Mouse (Mus musculus) liver, adult 2 months (tissue): ENCODE measurements around the gene Otop2. TPM values are rescaled to one million over a fixed set of nuclear protein-coding genes. Genes with fewer than 3 reads are reported as not detected.

Experiments
- DNase-seq: peaks from one replicate; pipeline ENCODE4 v3.0.0-alpha.2; 2011; ENCODE audit warnings: low read depth, low spot score; ENCODE audit errors: extremely low read depth
- H3K27ac ChIP-seq: fragments of 200-500 bp; replicated peaks from 2 replicates; pipeline ENCODE4 v1.5.1; 2012; ENCODE audit warnings: low read depth, mild to moderate bottlenecking, control low read depth, inconsistent platforms, low read length; ENCODE audit not compliant: insufficient read depth
- H3K27me3 ChIP-seq: fragments of 200-500 bp; 2 replicates; pipeline ENCODE4 v1.6.1; 2012; ENCODE audit warnings: mild to moderate bottlenecking, moderate library complexity, low read length, inconsistent platforms; ENCODE audit not compliant: control insufficient read depth, insufficient read depth
- H3K36me3 ChIP-seq: fragments of 200-500 bp; 2 replicates; pipeline ENCODE4 v1.6.1; 2012; ENCODE audit warnings: low read length, inconsistent platforms; ENCODE audit not compliant: control insufficient read depth, insufficient read depth
- H3K4me1 ChIP-seq: fragments of 200-500 bp; 2 replicates; pipeline ENCODE4 v1.6.1; 2011; ENCODE audit warnings: low read length; ENCODE audit not compliant: control insufficient read depth, insufficient read depth
- H3K4me3 ChIP-seq: fragments of 200-500 bp; 2 replicates; pipeline ENCODE4 v1.5.1; 2011; ENCODE audit warnings: low read depth, mild to moderate bottlenecking, control low read depth, low read length, moderate library complexity; ENCODE audit not compliant: insufficient read depth
- H3K79me2 ChIP-seq: fragments of 200-500 bp; 2 replicates; pipeline ENCODE4 v1.6.1; 2012; ENCODE audit warnings: inconsistent platforms, mild to moderate bottlenecking, low read length, moderate library complexity; ENCODE audit not compliant: control insufficient read depth, insufficient read depth
- H3K9ac ChIP-seq: fragments of 200-500 bp; 2 replicates; pipeline ENCODE4 v1.6.1; 2012; ENCODE audit warnings: low read depth, mild to moderate bottlenecking, control low read depth, inconsistent platforms, low read length
- CTCF ChIP-seq: fragments of 200-500 bp; IDR thresholded peaks from 2 replicates; pipeline ENCODE4 v1.5.1; 2011; ENCODE audit warnings: low read depth, low read length, control low read depth
- POLR2A ChIP-seq: fragments of 200-500 bp; IDR thresholded peaks from 2 replicates; pipeline ENCODE4 v1.6.1; 2011; ENCODE audit warnings: low read length, control low read depth; ENCODE audit not compliant: insufficient read depth; ENCODE audit errors: extremely low read depth
- whole genome bisulfite sequencing: fragments of 180-500 bp; shearing (Covaris S2); methylation state at CpG from one replicate; pipeline ENCODE4 v1.1.7; 2018; 5-methylcytosine and 5-hydroxymethylcytosine counted together
- polyA plus RNA-seq: library from polyadenylated mRNA; depleted of rRNA; stranded (reverse); fragments of >200 nt; gene quantifications from 2 replicates; pipeline ENCODE4 v1.2.3, GENCODE M21; 2012
- total RNA-seq: library from RNA; depleted of rRNA; stranded (reverse); fragments of >200 nt; gene quantifications from 2 replicates; pipeline ENCODE4 v1.2.3, GENCODE M21; 2014

The Otop2 gene
- total and polyA plus RNA-seq, 2 experiments, result not detected

- DNase-seq, result no peak
- H3K9ac ChIP-seq, result no peak overlapping the region
- WGBS, result 57% methylated on average over 3 of the region's 3 CpGs
- peaks cover 6% of the 10 kb centered on the region; the same call in 1 of the 2 replicates for H3K27me3 ChIP-seq
- no peak overlapping the region for H3K27ac ChIP-seq
- H3K36me3 ChIP-seq, result no peaks in the 10 kb centered on the region
- no peaks in the 10 kb centered on the region for H3K79me2 ChIP-seq
- TF ChIP-seq POLR2A (no peak), CTCF (no peak)
- no peak overlapping the region for H3K4me3 ChIP-seq
- peaks cover 6% of the 10 kb centered on the region; the same call in 1 of the 2 replicates for H3K4me1 ChIP-seq
Observed at GRCm38 (mm10) chr11:115337350-115337749, 30.4 kb downstream of the Otop2 start.

- Histone ChIP-seq H3K27ac (no peak overlapping the region), H3K79me2 (no peaks in the 10 kb centered on the region), H3K4me3 (no peak overlapping the region), H3K9ac (no peak overlapping the region), H3K27me3 (peaks cover 6% of the 10 kb centered on the region; the same call in 1 of the 2 replicates), H3K36me3 (no peaks in the 10 kb centered on the region), H3K4me1 (peaks cover 6% of the 10 kb centered on the region; the same call in 1 of the 2 replicates)
- TF ChIP-seq CTCF, result no peak
- TF ChIP-seq POLR2A, result no peak
- DNase-seq, result no peak
- WGBS, result 25% methylated on average over 1 of the region's 1 CpGs
Observed at GRCm38 (mm10) chr11:115337826-115338225, 30.9 kb downstream of the Otop2 start.

DNA sequence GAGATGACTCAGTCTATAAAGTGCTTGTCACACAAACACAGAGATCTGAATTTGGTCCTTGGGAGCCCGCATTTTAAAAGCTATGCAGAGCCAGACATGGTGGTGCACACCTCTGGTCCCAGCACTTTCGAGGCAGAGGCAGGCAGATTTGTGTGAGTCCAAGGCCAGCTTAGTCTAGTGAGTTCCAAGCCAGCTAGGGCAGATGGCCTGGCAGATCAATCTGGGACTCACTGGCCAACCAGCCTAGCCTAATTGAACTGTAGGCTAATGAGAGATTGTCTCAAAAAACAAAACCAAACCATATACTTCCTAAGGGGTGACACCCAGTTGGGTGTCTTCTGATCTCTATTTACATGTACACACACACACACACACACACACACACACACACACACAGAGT lies 34.3 kb downstream of the Otop2 start:
- no peak overlapping the region for H3K27ac ChIP-seq
- TF ChIP-seq CTCF (no peak), POLR2A (no peak)
- no peak for DNase-seq
- peaks cover 7% of the 10 kb centered on the region; the same call in 1 of the 2 replicates for H3K27me3 ChIP-seq
- H3K79me2 ChIP-seq, result no peaks in the 10 kb centered on the region
- H3K36me3 ChIP-seq, result no peaks in the 10 kb centered on the region
- no peak overlapping the region for H3K9ac ChIP-seq
- WGBS, result 46% methylated on average over 2 of the region's 2 CpGs
- H3K4me1 ChIP-seq, result no peaks in the 10 kb centered on the region
- H3K4me3 ChIP-seq, result no peak overlapping the region

DNA sequence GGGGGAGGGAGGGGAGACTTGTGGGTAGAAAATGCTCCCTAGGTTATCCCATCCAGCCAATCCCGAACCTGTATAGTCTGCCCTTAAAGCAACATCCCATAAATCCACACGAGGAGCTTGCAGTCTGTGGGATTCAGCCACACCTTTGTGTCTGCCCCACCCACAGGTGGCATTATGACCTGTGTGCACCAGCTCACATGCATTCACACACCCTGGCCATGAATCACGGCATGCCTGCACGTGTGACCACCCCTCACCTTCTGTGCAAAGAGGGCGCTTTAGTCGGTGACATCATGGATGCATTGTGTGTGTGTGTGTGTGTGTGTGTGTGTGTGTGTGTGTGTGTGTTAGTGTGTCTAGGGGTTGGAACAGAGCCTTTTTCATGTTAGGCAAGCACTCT lies 34.9 kb downstream of the Otop2 start:
- Histone ChIP-seq H3K36me3 (no peaks in the 10 kb centered on the region), H3K79me2 (no peaks in the 10 kb centered on the region), H3K4me1 (no peaks in the 10 kb centered on the region), H3K4me3 (no peak overlapping the region), H3K27me3 (peaks cover 7% of the 10 kb centered on the region; the same call in 1 of the 2 replicates), H3K9ac (no peak overlapping the region), H3K27ac (no peak overlapping the region)
- DNase-seq, result no peak
- WGBS, result 60% methylated on average over 6 of the region's 6 CpGs
- TF ChIP-seq POLR2A (no peak), CTCF (no peak)

GRCm38 (mm10) chr11:115344967-115345366 lies 38.0 kb downstream of the Otop2 start:
- Histone ChIP-seq H3K79me2 (no peaks in the 10 kb centered on the region), H3K4me3 (no peak overlapping the region), H3K36me3 (no peaks in the 10 kb centered on the region), H3K27me3 (peaks cover 7% of the 10 kb centered on the region; the same call in 1 of the 2 replicates), H3K27ac (no peak overlapping the region), H3K4me1 (no peaks in the 10 kb centered on the region), H3K9ac (no peak overlapping the region)
- no peak for DNase-seq
- WGBS, result 22% methylated on average over 12 of the region's 12 CpGs
- no peak for TF ChIP-seq CTCF
- no peak for TF ChIP-seq POLR2A

DNA sequence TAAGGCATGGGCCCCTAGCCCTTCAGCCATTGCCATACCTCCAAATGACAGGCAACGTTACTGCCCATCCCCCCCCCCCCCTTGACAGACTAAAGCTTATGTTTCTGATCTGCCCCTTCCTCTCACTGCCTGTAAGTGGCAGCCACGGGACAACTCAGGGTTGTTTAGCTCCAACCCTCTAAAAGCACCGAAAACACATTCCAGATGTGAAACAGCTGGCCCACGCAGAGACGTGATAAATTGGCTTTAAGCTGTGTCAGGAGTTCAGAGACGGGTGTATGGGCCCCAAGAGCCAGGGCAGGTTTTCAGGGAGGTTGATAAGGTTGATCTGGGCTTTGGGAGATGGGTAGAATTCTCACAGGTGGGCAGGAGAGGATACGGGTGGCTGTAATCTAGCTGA lies 38.6 kb downstream of the Otop2 start:
- no peak for DNase-seq
- H3K27ac ChIP-seq, result no peak overlapping the region
- H3K27me3 ChIP-seq, result peaks cover 7% of the 10 kb centered on the region; the same call in 1 of the 2 replicates
- no peaks in the 10 kb centered on the region for H3K4me1 ChIP-seq
- no peak overlapping the region for H3K4me3 ChIP-seq
- 57% methylated on average over 7 of the region's 7 CpGs for WGBS
- no peaks in the 10 kb centered on the region for H3K36me3 ChIP-seq
- H3K79me2 ChIP-seq, result no peaks in the 10 kb centered on the region
- no peak overlapping the region for H3K9ac ChIP-seq
- TF ChIP-seq CTCF, result no peak
- no peak for TF ChIP-seq POLR2A
